Mouse (Mus musculus) intestine, embryonic 16.5 days (tissue): ENCODE measurements around the gene Slc26a1. TPM values are rescaled to one million over a fixed set of nuclear protein-coding genes. Genes with fewer than 3 reads are reported as not detected.

Experiments used
- ATAC-seq: fragments of 200-750 bp; cut with Nextera tagmentation; 2 replicates; pipeline ENCODE4 v1.8.0; 2017; ENCODE audit warnings: moderate TSS enrichment, moderate library complexity
- H3K27ac ChIP-seq: fragments of 300-500 bp; sonication (generic); 2 replicates; pipeline ENCODE4 v1.5.1; 2014; ENCODE audit warnings: mild to moderate bottlenecking, low read length
- H3K27me3 ChIP-seq: fragments of 300-500 bp; sonication (generic); replicated peaks from 2 replicates; pipeline ENCODE4 v1.6.1; 2014; ENCODE audit warnings: low read length, control low read depth, mixed read lengths; ENCODE audit not compliant: control insufficient read depth, insufficient read depth
- H3K36me3 ChIP-seq: fragments of 300-500 bp; sonication (generic); 2 replicates; pipeline ENCODE4 v1.6.1; 2014; ENCODE audit warnings: low read length, control low read depth; ENCODE audit not compliant: control insufficient read depth, insufficient read depth
- H3K4me1 ChIP-seq: fragments of 300-500 bp; sonication (generic); 2 replicates; pipeline ENCODE4 v1.6.1; 2014; ENCODE audit warnings: low read length, control low read depth, mixed read lengths; ENCODE audit not compliant: control insufficient read depth, insufficient read depth
- H3K4me2 ChIP-seq: fragments of 300-500 bp; sonication (generic); 2 replicates; pipeline ENCODE4 v1.6.1; 2014; ENCODE audit warnings: low read depth, low read length, control low read depth
- H3K4me3 ChIP-seq: fragments of 300-500 bp; sonication (generic); 2 replicates; pipeline ENCODE4 v1.5.1; 2014; ENCODE audit warnings: mild to moderate bottlenecking, low read length
- H3K9ac ChIP-seq: fragments of 300-500 bp; sonication (generic); 2 replicates; pipeline ENCODE4 v1.6.1; 2014; ENCODE audit warnings: low read depth, low read length
- H3K9me3 ChIP-seq: fragments of 300-500 bp; sonication (generic); 2 replicates; pipeline ENCODE4 v1.6.1; 2016; ENCODE audit warnings: low read length, control low read depth; ENCODE audit not compliant: control insufficient read depth
- WGBS: fragments of 180-500 bp; shearing (Covaris S2); extraction: QIAGEN DNeasy Blood & Tissue Kit; methylation state at CpG from one replicate; pipeline ENCODE4 v1.1.7; 2014; 5-methylcytosine and 5-hydroxymethylcytosine counted together
- polyA plus RNA-seq: library from polyadenylated mRNA; unstranded; fragments of >200 nt; fragmentation: Nextera tagmentation; extraction: Ambion mirVana; gene quantifications from 2 replicates; pipeline ENCODE4 v1.2.1, GENCODE M21; 2015

Slc26a1 gene
- polyA plus RNA-seq, 1 experiment from 2014 or later: 8.0 TPM

DNA sequence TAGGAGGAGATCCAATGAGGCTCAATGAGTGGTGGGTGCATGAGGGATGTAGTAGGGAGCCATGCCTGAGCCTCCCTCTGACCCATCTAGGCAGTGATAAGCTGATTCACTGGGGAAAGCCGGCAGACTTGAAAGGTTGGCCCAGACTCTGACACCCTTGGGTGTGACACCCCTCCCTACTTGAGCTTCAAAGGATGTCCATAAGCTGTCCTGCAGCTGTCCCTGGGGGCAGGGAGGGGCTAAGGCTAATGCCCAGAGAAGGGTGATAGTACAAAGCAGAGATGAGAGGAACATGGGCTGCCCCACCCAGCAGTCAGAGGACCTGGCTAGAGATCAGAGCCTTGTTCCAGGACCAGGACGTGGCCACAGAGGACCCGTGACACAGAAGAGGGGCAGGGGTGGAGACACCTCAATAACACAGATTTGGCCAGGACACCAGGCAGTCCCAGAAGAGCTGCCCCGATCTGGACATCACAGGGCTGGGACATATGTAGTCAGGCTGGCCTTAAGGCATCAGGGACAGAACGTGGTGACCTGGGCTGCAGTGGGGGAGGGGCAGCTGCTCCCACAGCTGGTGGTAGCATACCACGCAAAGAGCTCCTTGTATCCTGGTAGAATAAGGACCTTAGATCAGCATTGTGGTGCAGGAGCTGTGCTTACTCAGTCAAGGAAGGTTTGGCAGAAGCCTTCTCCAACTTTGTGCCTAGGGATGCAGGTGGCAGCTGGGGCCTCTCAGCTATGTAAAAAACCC lies 33.8 kb upstream of the Slc26a1 start:
- peaks cover 26% of the 10 kb centered on the region for H3K4me1 ChIP-seq
- peak; percentile 22 for ATAC-seq
- WGBS: 51% methylated on average over 6 of the region's 6 CpGs
- H3K27ac ChIP-seq: no peak overlapping the region
- H3K9me3 ChIP-seq: no peaks in the 10 kb centered on the region
- no peak overlapping the region for H3K4me2 ChIP-seq
- no peaks in the 10 kb centered on the region for H3K27me3 ChIP-seq
- no peak overlapping the region for H3K4me3 ChIP-seq
- no peak overlapping the region for H3K9ac ChIP-seq
- 0 out of 2 replicates have a peak, but pooled peaks cover 3% of the 10 kb centered on the region for H3K36me3 ChIP-seq

DNA sequence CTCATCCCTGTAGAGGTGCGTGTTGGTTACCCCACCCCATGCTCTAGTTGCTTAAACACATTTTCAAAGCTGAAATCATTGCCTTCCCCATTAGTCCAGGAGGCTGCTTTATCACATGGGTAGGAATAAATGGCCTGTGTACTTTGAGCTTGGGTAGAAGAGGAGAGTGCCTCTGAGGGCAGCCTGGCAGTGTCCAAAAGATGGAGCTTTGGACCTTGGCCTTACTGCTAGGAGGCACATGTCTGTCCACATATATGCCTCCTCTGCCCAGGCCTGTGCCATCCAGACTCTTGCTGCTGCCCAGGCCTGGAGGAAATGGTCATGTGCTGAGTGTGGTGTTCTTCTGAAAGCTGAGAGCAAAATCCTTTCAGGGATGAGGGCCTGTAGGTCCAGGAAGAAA lies 33.0 kb upstream of the Slc26a1 start:
- Histone ChIP-seq H3K9me3 (no peaks in the 10 kb centered on the region), H3K27ac (no peak overlapping the region; the same call in 1 of the 2 replicates), H3K36me3 (0 out of 2 replicates have a peak, but pooled peaks cover 3% of the 10 kb centered on the region), H3K4me2 (no peak overlapping the region), H3K27me3 (no peaks in the 10 kb centered on the region), H3K9ac (no peak overlapping the region), H3K4me3 (no peak overlapping the region), H3K4me1 (peaks cover 26% of the 10 kb centered on the region)
- WGBS: 76% methylated on average over 1 of the region's 1 CpGs
- peak; percentile 56 for ATAC-seq

DNA sequence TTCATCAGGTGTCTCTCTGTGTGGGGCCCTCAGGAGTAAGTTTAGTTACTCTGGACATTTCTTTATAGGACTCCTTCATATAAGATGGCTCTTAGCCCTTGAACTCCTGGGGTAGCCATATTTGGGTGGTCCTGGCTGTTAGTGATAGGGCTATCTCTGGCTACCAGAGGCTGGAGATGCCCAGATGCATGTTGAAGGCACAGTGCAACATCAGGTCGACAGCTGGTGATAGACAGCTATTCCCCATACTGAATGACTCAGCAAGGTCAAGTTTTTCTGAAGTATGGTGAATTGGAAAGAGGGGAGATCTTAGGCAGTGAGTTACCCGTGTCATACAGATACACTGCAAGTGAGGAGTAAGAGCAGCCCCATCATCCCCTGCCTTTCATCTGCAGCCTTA lies 32.4 kb upstream of the Slc26a1 start:
- Histone ChIP-seq H3K4me2 (no peak overlapping the region), H3K27me3 (no peaks in the 10 kb centered on the region), H3K27ac (no peak overlapping the region), H3K4me1 (peaks cover 29% of the 10 kb centered on the region), H3K9me3 (no peaks in the 10 kb centered on the region), H3K9ac (no peak overlapping the region), H3K4me3 (no peak overlapping the region), H3K36me3 (0 out of 2 replicates have a peak, but pooled peaks cover 3% of the 10 kb centered on the region)
- ATAC-seq: no peak
- WGBS: 79% methylated on average over 2 of the region's 2 CpGs

DNA sequence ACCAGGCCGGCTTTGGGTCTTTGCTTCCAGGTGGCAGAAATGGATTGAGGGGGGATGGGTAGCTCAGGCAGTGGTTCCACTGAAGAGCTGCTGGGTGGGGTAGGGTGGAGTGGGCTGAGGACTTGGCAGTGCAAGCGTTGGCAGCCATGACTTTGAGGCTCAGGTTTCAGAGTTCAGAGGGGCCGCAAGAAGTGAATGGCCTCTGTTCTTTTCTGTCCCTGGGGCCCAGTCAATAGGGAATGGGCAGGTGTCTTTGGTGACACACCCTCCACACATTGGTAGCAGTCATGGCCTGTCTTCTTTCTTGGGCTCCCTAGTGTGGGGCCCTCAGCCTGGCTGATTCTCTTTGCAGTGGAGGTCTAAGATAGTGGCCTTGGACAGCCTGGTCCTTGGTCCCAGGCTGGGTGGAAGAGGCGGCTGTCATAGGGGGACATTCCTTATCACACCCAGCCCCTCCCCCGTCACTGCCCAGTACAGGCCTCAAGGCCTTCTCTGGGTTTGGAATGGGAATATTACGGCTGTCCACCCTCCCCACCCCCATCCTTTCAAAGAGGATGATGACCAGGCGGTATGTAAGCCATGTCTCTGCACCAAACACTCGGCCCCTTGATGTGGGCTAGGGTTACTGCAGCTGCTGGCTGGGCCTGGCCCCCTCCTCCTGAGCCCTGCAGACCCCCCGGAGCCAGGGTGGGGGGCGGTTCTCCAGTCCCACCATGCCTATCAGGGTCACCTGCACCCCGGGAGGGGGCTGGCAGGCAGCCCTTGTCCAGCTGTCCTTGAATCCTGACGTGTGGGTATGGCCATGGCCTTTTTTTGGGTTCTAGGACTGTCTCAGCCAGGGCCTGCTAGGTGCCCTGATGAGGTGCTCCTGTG lies 28.6 kb upstream of the Slc26a1 start:
- Histone ChIP-seq H3K4me2 (no peak overlapping the region), H3K27ac (peak overlapping the region; percentile 59)
- WGBS: 64% methylated on average over 12 of the region's 12 CpGs

DNA sequence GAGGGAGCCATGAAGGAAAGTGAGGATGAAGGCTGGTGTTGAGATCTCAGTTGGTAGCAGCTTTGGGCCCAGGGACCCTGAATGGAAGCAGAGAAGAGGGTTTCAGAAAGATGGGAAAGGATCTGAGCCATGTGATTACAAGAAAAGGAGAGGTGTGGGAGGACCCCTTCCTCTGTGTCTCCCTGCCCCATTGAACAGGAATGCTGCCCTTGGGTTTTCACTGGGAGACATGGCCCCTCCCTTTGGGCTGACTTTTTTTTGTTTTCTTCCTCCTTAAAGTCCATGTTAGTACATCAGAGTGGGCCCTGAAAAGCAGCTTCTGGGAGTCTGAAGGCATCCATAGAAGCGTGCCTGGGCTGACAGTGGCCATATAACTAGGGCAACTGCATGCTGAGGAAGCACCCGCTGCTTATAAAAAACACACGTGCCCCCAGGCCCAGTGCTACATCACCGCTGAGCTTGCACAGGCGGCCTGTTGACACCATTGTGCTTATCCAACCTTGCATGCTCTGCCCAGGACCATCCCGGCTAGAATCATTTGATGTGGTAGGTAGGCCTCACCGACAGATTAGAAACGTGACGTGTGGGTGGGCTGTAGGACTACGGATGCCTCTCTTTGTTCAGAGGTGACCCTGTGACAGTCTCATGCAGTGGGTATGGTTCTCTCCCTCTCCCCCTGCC lies 26.1 kb upstream of the Slc26a1 start:
- no peak for ATAC-seq
- H3K27ac ChIP-seq: no peak overlapping the region
- H3K9ac ChIP-seq: no peak overlapping the region
- WGBS: 81% methylated on average over 10 of the region's 10 CpGs
- peaks cover 55% of the 10 kb centered on the region for H3K4me1 ChIP-seq
- H3K4me2 ChIP-seq: no peak overlapping the region
- H3K27me3 ChIP-seq: no peaks in the 10 kb centered on the region
- 0 out of 2 replicates have a peak, but pooled peaks cover 2% of the 10 kb centered on the region for H3K36me3 ChIP-seq
- no peak overlapping the region for H3K4me3 ChIP-seq
- no peaks in the 10 kb centered on the region for H3K9me3 ChIP-seq

More for the DNA sequence above, 28.6 kb upstream of the Slc26a1 start:
- peak; percentile 86 for ATAC-seq
- Histone ChIP-seq H3K27me3 (no peaks in the 10 kb centered on the region), H3K36me3 (0 out of 2 replicates have a peak, but pooled peaks cover 3% of the 10 kb centered on the region), H3K4me3 (no peak overlapping the region), H3K4me1 (peaks cover 45% of the 10 kb centered on the region), H3K9ac (no peak overlapping the region), H3K9me3 (no peaks in the 10 kb centered on the region)

DNA sequence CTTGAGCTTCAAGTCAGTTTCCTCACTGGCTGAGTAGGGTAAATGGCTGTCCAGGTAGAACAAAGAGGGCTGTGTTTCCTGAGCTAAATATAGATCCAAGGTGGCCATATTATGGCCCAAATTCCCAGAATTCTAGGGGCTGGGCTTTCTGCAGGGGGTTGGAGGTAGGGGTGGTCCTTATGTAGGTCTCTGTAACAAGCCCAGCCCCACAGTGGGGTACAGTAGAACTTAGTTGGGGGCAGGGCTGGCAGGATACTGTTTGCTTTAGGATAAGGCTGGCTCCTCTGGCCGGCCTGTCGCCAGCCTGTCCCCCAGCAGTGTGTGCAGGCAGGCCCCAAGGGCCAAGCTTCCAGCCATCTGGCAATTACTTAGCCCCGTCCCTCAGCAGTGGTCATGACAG lies 25.0 kb upstream of the Slc26a1 start:
- H3K27ac ChIP-seq: peak overlapping the region; percentile 42
- no peak overlapping the region for H3K9ac ChIP-seq
- peak; percentile 55 for ATAC-seq
- no peak overlapping the region for H3K4me3 ChIP-seq
- H3K4me1 ChIP-seq: peaks cover 65% of the 10 kb centered on the region
- H3K4me2 ChIP-seq: no peak overlapping the region
- no peaks in the 10 kb centered on the region for H3K9me3 ChIP-seq
- WGBS: 35% methylated on average over 3 of the region's 3 CpGs
- no peaks in the 10 kb centered on the region for H3K36me3 ChIP-seq
- H3K27me3 ChIP-seq: no peaks in the 10 kb centered on the region

DNA sequence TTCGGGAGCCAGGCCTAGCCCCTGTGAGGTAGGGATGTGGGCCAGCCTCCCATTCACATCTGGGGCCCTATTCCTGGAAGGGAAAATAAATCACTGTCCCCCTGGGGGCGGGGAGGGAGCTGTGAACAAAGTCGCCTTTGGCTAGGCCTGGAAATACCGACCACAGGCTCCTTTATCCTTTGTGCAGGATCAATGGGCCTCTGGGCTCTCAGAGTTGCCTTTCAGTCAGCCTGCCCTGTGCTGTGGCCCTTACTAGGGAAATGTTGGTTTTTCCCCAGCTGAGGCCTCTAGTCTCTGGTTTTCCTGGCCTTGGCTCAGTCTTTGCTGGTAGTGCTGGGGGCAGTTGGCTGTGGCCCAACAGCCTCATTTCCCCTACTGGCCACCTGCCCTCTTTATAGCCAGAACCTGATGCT lies 22.0 kb upstream of the Slc26a1 start:
- Histone ChIP-seq H3K4me3 (no peak overlapping the region), H3K9ac (peak overlapping the region; percentile 41; the same call in 1 of the 2 replicates), H3K27me3 (no peaks in the 10 kb centered on the region), H3K4me2 (no peak overlapping the region), H3K36me3 (no peaks in the 10 kb centered on the region), H3K9me3 (no peaks in the 10 kb centered on the region), H3K27ac (peak overlapping the region; percentile 49; the same call in 1 of the 2 replicates), H3K4me1 (peaks cover 61% of the 10 kb centered on the region)
- WGBS: 34% methylated on average over 4 of the region's 4 CpGs
- no peak for ATAC-seq

DNA sequence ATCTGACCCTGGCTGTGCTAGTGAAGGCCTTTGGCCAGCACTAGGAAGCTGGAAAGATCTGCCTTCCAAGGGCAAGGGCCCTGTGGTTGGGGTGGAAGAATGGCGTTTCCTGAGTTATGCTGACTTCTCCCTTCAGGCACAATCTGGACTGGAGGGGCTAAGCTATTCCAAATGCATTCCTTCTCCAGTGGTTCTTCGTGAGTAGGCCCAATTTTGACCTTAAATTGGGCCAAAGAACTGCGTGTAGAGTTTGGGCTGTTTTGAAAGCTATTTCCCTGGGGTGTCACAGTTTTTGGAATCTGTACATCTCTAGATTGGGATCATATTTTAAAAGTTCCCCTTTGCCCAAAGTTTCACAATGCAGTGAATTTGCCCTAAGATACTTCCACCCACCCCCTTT lies 21.2 kb upstream of the Slc26a1 start:
- Histone ChIP-seq H3K36me3 (no peaks in the 10 kb centered on the region), H3K4me3 (no peak overlapping the region), H3K27ac (no peak overlapping the region), H3K4me1 (peaks cover 65% of the 10 kb centered on the region), H3K27me3 (no peaks in the 10 kb centered on the region), H3K9ac (no peak overlapping the region), H3K9me3 (no peaks in the 10 kb centered on the region), H3K4me2 (no peak overlapping the region)
- no peak for ATAC-seq
- WGBS: 87% methylated on average over 3 of the region's 3 CpGs

DNA sequence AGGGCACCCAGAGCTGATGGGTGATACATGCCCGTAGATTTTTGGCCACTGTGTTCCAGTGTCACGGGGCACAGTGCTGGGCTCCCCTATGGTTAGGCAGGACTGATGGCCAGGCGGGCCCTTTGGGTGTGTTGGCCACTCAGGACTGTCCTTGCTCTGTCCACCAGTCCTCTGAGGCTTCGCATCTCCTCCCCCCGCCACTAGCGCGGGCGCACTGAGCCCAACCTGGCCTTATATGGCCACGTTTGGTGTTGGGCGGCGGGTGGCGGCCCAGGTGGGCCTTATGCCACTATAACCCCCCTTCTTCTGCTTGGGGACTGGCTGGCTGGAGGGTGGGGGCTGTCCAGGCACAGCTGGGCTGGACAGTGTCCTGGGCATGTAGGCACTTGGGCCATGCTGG lies 20.5 kb upstream of the Slc26a1 start:
- Histone ChIP-seq H3K9me3 (no peaks in the 10 kb centered on the region), H3K27me3 (no peaks in the 10 kb centered on the region), H3K4me3 (no peak overlapping the region), H3K4me2 (0 out of 2 replicates have a peak overlapping the region, but pooled peaks have one; percentile 86), H3K27ac (no peak overlapping the region), H3K9ac (no peak overlapping the region), H3K36me3 (no peaks in the 10 kb centered on the region), H3K4me1 (peaks cover 62% of the 10 kb centered on the region)
- WGBS: 96% methylated on average over 12 of the region's 12 CpGs
- no peak for ATAC-seq
